Mouse (Mus musculus) liver, postnatal 0 days (tissue): ENCODE measurements around the gene B4galt2. TPM values are rescaled to one million over a fixed set of nuclear protein-coding genes. Genes with fewer than 3 reads are reported as not detected.
A peak's percentile ranks its signal among the peaks of the same experiment; 100 is the strongest.

Experiments
- ATAC-seq: fragments of 200-750 bp; cut with Nextera tagmentation; 2 replicates; pipeline ENCODE4 v1.8.0; 2017; ENCODE audit warnings: mild to moderate bottlenecking, moderate library complexity
- DNase-seq: peaks from one replicate; pipeline ENCODE4 v3.0.0-alpha.2; 2016
- H3K27ac ChIP-seq: fragments of 300-500 bp; sonication (generic); 2 replicates; pipeline ENCODE4 v1.5.1; 2014; ENCODE audit warnings: antibody characterized with exemption, moderate library complexity, mild to moderate bottlenecking, low read depth
- H3K27me3 ChIP-seq: fragments of 300-500 bp; sonication (generic); 2 replicates; pipeline ENCODE4 v1.6.1; 2014; ENCODE audit warnings: low read length, control low read depth, mixed read lengths; ENCODE audit not compliant: insufficient read depth
- H3K36me3 ChIP-seq: fragments of 300-500 bp; sonication (generic); replicated peaks from 2 replicates; pipeline ENCODE4 v1.6.1; 2014; ENCODE audit warnings: mild to moderate bottlenecking, control low read depth, low read length, moderate library complexity, mixed read lengths; ENCODE audit not compliant: insufficient read depth
- H3K4me1 ChIP-seq: fragments of 300-500 bp; sonication (generic); 2 replicates; pipeline ENCODE4 v1.6.1; 2014; ENCODE audit warnings: antibody characterized with exemption, mild to moderate bottlenecking, control low read depth; ENCODE audit not compliant: insufficient read depth
- H3K4me2 ChIP-seq: fragments of 300-500 bp; sonication (generic); 2 replicates; pipeline ENCODE4 v1.6.1; 2014; ENCODE audit warnings: low read depth, mild to moderate bottlenecking, low read length, moderate library complexity, mixed read lengths
- H3K4me3 ChIP-seq: fragments of 300-500 bp; sonication (generic); 2 replicates; pipeline ENCODE4 v1.5.1; 2014; ENCODE audit warnings: low read depth, low read length
- H3K9ac ChIP-seq: fragments of 300-500 bp; sonication (generic); replicated peaks from 2 replicates; pipeline ENCODE4 v1.6.1; 2014; ENCODE audit warnings: mild to moderate bottlenecking, moderate library complexity
- H3K9me3 ChIP-seq: fragments of 300-500 bp; sonication (generic); 2 replicates; pipeline ENCODE4 v1.6.1; 2016; ENCODE audit warnings: mild to moderate bottlenecking, control low read depth, low read length, mixed read lengths
- CTCF ChIP-seq: sonication (generic); IDR thresholded peaks from 2 replicates; pipeline ENCODE4 v1.5.1; 2016; ENCODE audit warnings: antibody characterized with exemption, low read depth
- EP300 ChIP-seq: IDR thresholded peaks from 2 replicates; pipeline ENCODE4 v1.6.1; 2016; ENCODE audit warnings: antibody characterized with exemption, low read depth, mild to moderate bottlenecking
- WGBS: fragments of 180-500 bp; shearing (Covaris S2); extraction: QIAGEN DNeasy Blood & Tissue Kit; methylation state at CpG from one replicate; pipeline ENCODE4 v1.1.7; 2014; ENCODE audit not compliant: insufficient replicate concordance; 5-methylcytosine and 5-hydroxymethylcytosine counted together
- polyA plus RNA-seq: library from polyadenylated mRNA; unstranded; fragments of >200 nt; fragmentation: Nextera tagmentation; extraction: Ambion mirVana; gene quantifications from 2 replicates; pipeline ENCODE4 v1.2.1, GENCODE M21; 2015

B4galt2 gene
- polyA plus RNA-seq, 1 experiment from 2014 or later, result 0.67 TPM

DNA sequence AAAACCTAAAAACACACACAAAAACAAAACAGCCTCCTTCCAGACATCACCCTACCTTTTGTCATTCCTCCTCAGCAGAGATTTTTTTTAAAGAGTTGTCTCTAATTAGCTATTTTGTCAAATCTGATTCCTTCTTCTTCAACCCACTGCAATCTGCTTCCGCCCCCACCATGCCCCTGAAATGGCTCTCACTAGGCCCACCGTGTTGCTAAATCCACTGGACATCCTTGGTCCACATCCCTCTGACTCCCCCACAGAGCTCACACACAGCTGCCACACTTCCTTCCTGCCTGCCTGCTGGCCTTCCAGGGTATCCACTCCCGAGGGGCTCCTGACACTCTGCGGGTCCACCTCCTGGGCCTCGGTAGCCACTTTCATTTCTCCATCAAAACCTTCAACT lies 4.6 kb downstream of the B4galt2 start:
- no peak for ATAC-seq
- H3K27me3 ChIP-seq, result peaks cover 17% of the 10 kb centered on the region
- WGBS, result 58% methylated on average over 5 of the region's 5 CpGs

DNA sequence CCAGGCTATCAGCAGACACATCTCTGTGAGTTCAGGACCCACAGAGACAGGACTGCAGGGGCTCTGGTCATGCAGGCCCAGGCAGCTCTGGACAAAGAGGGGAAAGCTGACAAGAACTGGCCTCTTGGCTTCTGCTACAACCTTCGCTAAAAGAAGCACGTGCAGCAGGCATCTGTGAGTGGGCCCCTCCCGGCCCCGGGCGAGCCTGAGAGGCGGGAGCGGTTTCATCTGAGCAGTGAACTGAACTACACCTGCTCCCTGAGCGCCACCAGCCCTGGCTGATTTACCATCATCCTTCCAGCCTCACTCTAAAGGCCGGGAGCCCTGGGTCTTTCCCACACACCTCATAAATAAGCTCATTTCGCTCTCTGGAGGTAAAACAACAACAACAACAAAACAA lies 5.0 kb downstream of the B4galt2 start:
- peaks cover 17% of the 10 kb centered on the region for H3K27me3 ChIP-seq
- H3K4me3 ChIP-seq, result no peak overlapping the region
- H3K9me3 ChIP-seq, result no peaks in the 10 kb centered on the region
- DNase-seq, result no peak
- no peaks in the 10 kb centered on the region for H3K36me3 ChIP-seq
- no peak for TF ChIP-seq CTCF
- no peak for TF ChIP-seq EP300
- H3K4me2 ChIP-seq, result no peak overlapping the region
- ATAC-seq, result no peak
- peaks cover under 1% of the 10 kb centered on the region; the same call in 1 of the 2 replicates for H3K4me1 ChIP-seq
- no peak overlapping the region for H3K27ac ChIP-seq
- H3K9ac ChIP-seq, result no peak overlapping the region
- 72% methylated on average over 10 of the region's 10 CpGs for WGBS

More for the DNA sequence above, 4.6 kb downstream of the B4galt2 start:
- Histone ChIP-seq H3K9ac (no peak overlapping the region), H3K36me3 (0 out of 2 replicates have a peak, but pooled peaks cover under 1% of the 10 kb centered on the region), H3K27ac (no peak overlapping the region), H3K4me2 (no peak overlapping the region), H3K4me1 (peaks cover 4% of the 10 kb centered on the region; the same call in 1 of the 2 replicates), H3K4me3 (no peak overlapping the region), H3K9me3 (no peaks in the 10 kb centered on the region)
- TF ChIP-seq CTCF (no peak), EP300 (no peak)
- DNase-seq, result no peak

DNA sequence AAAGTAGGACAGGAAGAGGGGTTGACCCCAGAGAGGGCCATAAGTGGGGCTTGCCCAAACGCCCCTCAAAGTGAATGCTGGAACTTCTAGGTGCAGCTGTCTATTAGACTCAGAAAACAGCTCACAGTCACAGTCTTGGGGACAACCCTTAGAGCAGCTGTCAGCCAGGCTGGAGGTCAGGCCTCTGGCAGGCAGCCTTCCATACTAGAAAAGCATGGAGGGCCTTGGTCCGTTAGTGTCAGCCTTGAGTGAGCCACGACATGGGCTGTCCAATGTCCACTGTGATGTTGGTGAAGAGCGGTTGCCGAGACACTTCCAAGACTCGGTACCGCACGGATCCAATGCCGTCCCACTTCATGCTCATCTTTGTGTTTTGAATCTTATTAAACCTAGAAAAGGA lies 9.7 kb downstream of the B4galt2 start:
- no peak overlapping the region for H3K27ac ChIP-seq
- H3K27me3 ChIP-seq, result peaks cover 4% of the 10 kb centered on the region; the same call in 1 of the 2 replicates
- no peak overlapping the region for H3K9ac ChIP-seq
- WGBS, result 93% methylated on average over 9 of the region's 9 CpGs
- H3K4me1 ChIP-seq, result peaks cover 6% of the 10 kb centered on the region
- DNase-seq, result no peak
- no peak for ATAC-seq
- no peaks in the 10 kb centered on the region for H3K9me3 ChIP-seq
- no peaks in the 10 kb centered on the region for H3K36me3 ChIP-seq
- no peak overlapping the region for H3K4me2 ChIP-seq
- no peak for TF ChIP-seq EP300
- no peak overlapping the region for H3K4me3 ChIP-seq

- WGBS, result 20% methylated on average over 14 of the region's 14 CpGs
- TF ChIP-seq CTCF, result no peak
- no peak for TF ChIP-seq EP300
- H3K27ac ChIP-seq, result no peak within 1 kb of the TSS
- peak within 1 kb of the TSS; percentile 50 for H3K4me2 ChIP-seq
- no peak within 1 kb of the TSS; the same call in 1 of the 2 replicates for H3K9ac ChIP-seq
- H3K4me1 ChIP-seq, result peaks cover 6% of the 10 kb centered on the region
- ATAC-seq (peak; percentile 49), DNase-seq (peak; percentile 60)
- H3K4me3 ChIP-seq, result no peak within 1 kb of the TSS
- peaks cover 7% of the 10 kb centered on the region; the same call in 1 of the 2 replicates for H3K27me3 ChIP-seq
- no peaks in the 10 kb centered on the region for H3K9me3 ChIP-seq
- H3K36me3 ChIP-seq, result peaks cover 9% of the 10 kb centered on the region; the same call in 1 of the 2 replicates
Observed at GRCm38 (mm10) chr4:117872471-117872886, 10.8 kb downstream of the B4galt2 start, which contains the start of gene Ccdc24. Gene Ccdc24 (minus strand): TSS chr4:117872557.

DNA sequence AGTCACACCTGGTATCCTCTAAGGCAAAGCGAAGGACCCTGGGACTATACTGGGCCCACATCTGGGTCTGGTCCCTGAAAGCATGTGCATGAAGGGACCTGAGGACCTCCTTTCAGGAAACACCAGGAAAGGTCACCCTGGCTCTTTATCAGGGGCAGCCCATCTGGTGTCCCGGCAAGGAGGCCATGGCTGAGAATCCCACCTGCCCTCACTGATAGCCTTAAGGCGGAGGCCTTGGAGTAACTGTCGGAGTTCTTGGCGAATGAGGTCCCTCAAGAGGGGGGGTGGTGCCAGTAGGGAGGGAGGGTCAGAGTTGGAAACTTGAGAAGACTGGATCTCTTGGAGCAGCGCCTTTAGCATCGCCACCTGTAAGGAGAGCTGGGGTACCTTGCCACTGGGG lies 11.5 kb downstream of the B4galt2 start:
- Histone ChIP-seq H3K27me3 (peaks cover 12% of the 10 kb centered on the region; the same call in 1 of the 2 replicates), H3K4me1 (peaks cover 6% of the 10 kb centered on the region), H3K9ac (no peak overlapping the region), H3K27ac (no peak overlapping the region), H3K4me2 (no peak overlapping the region), H3K36me3 (peaks cover 16% of the 10 kb centered on the region; the same call in 1 of the 2 replicates), H3K9me3 (no peaks in the 10 kb centered on the region), H3K4me3 (no peak overlapping the region)
- 53% methylated on average over 7 of the region's 7 CpGs for WGBS
- DNase-seq (no peak), ATAC-seq (0 out of 2 replicates have a peak, but pooled peaks have one; percentile 7)
- TF ChIP-seq EP300 (no peak), CTCF (no peak)

- H3K9ac ChIP-seq, result no peak overlapping the region
- TF ChIP-seq EP300 (no peak), CTCF (no peak)
- 64% methylated on average over 1 of the region's 1 CpGs for WGBS
- peaks cover 26% of the 10 kb centered on the region for H3K36me3 ChIP-seq
- peaks cover 9% of the 10 kb centered on the region for H3K4me1 ChIP-seq
- no peaks in the 10 kb centered on the region for H3K9me3 ChIP-seq
- H3K4me2 ChIP-seq, result no peak overlapping the region
- no peak overlapping the region for H3K27ac ChIP-seq
- H3K4me3 ChIP-seq, result no peak overlapping the region
- ATAC-seq, result no peak
- peaks cover 12% of the 10 kb centered on the region; the same call in 1 of the 2 replicates for H3K27me3 ChIP-seq
- no peak for DNase-seq
Observed at GRCm38 (mm10) chr4:117870437-117870836, 12.8 kb downstream of the B4galt2 start.
